Mouse (Mus musculus): ENCODE measurements around the gene Cpsf4. TPM values are rescaled to one million over a fixed set of nuclear protein-coding genes. Genes with fewer than 3 reads are reported as not detected.
"Not testable (repeated sequence)": the region's sequence is repeated elsewhere in the genome, so short reads cannot be mapped to it uniquely, and the experiment has no call there.

The Cpsf4 gene
- polyA plus RNA-seq, 1 experiment from 2014 or later: 27.7 TPM

DNA sequence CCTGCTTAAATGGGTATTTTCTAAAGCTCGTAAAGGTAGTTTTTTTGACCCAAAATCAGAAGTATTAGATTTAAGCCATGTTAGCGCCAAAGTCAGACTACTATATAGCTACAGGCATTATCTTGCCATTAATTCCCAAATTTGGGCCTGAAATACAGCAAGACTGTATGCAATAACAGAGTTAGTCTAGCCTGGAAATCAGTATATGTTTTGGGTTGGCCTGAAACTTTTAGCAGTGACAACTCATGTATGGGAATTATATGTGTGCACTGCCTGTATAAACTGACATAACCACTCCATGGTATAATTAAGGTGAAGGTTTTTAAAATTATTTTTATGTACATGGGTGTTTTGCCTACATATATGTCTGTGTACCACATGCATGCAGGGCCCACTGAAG is 24.9 kb downstream of the Cpsf4 start, which contains the start of gene Atp5j2:
Gene Atp5j2 (minus strand): TSS at position 101 of the 400 bp plus-strand sequence.
- DNase-seq (ENCODE audit: low spot score) (no peak), ATAC-seq (ENCODE audit: low FRiP score) (no peak)
- peak within 1 kb of the TSS; percentile 74 for H3K4me2 ChIP-seq (replicated peaks)
- H3K9me3 ChIP-seq (ENCODE audit: control insufficient read depth, low read length): no peaks in the 10 kb centered on the region
- peak within 1 kb of the TSS; percentile 82 for H3K4me3 ChIP-seq (replicated peaks; ENCODE audit: low read length)
- no peaks in the 10 kb centered on the region for H3K27me3 ChIP-seq (ENCODE audit: control insufficient read depth, insufficient read depth, low read length)
- peaks cover 18% of the 10 kb centered on the region for H3K4me1 ChIP-seq (replicated peaks; ENCODE audit: control insufficient read depth, insufficient read depth, low read length)
- 89% methylated on average over 2 of the region's 2 CpGs for WGBS
- peaks cover 47% of the 10 kb centered on the region for H3K36me3 ChIP-seq (replicated peaks; ENCODE audit: control insufficient read depth, insufficient read depth)
- peak within 1 kb of the TSS; percentile 93 for H3K9ac ChIP-seq
- H3K27ac ChIP-seq: peak within 1 kb of the TSS; percentile 88

DNA sequence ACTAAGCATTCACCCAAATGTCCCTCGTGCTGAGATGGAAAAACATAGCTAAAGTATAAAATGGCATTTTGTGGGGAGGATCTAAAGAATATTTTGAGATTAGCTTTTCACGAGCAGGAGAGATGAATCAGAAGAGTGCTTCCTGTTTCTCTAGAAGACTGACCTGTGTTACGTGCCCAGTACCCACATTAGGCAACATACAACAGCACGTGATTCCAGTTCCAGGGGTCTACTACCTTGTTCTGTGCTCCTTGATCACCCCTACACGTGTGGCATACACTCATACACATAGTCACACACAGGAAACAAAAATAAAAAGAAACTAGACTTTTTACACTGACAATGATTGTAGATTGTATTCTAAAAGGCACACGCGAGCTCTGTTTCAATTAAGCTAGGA is 33.4 kb downstream of the Cpsf4 start:
- Histone ChIP-seq H3K4me2 (replicated peaks) (peak overlapping the region; percentile 77), H3K36me3 (replicated peaks; ENCODE audit: control insufficient read depth, insufficient read depth) (peaks cover 19% of the 10 kb centered on the region), H3K4me1 (replicated peaks; ENCODE audit: control insufficient read depth, insufficient read depth, low read length) (peaks cover 17% of the 10 kb centered on the region), H3K27me3 (ENCODE audit: control insufficient read depth, insufficient read depth, low read length) (no peaks in the 10 kb centered on the region), H3K27ac (no peak overlapping the region), H3K9me3 (ENCODE audit: control insufficient read depth, low read length) (no peaks in the 10 kb centered on the region), H3K9ac (no peak overlapping the region), H3K4me3 (replicated peaks; ENCODE audit: low read length) (peak overlapping the region; percentile 48; the same call in 1 of the 2 replicates)
- ATAC-seq (ENCODE audit: low FRiP score) (no peak), DNase-seq (ENCODE audit: low spot score) (no peak)
- WGBS: 80% methylated on average over 7 of the region's 7 CpGs

DNA sequence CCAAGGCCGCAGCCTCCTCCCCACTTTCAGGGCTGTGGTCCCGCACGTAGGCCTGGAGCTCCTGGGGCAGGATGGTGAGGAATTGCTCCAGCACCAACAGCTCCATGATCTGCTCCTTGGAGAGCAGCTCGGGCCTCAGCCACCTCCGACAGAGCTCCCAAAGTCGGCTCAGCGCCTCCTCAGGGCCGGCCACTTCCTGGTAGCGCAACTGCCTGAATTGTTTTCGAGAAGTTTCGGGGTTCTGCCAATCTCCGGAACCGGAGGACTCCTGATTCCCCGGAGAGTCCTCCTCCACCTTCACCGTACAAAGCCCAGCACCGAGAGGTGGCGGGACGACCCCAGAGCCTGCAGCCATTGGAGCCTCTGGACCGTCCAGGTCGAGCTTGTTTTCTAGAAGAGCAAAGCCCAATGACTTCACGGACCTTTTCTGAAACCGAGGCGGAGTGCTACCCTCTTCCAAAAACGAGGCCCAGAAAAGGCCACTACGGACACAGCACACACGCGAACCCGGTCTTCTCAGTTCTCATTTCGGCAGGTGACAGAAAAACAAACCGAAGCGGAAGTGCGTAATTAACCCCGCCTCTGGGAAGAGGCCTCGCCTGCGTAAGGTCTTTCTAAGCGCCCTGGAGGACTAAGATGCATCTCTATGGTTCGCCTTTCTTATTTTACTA is 34.4 kb downstream of the Cpsf4 start, which contains the start of gene Zkscan14:
Gene Zkscan14 (minus strand): TSS at position 548 of the 671 bp plus-strand sequence.
- Histone ChIP-seq H3K4me2 (replicated peaks) (peak within 1 kb of the TSS; percentile 77), H3K9ac (peak within 1 kb of the TSS; percentile 72), H3K27ac (peak within 1 kb of the TSS; percentile 24; the same call in 1 of the 2 replicates), H3K36me3 (replicated peaks; ENCODE audit: control insufficient read depth, insufficient read depth) (peaks cover 9% of the 10 kb centered on the region), H3K4me1 (replicated peaks; ENCODE audit: control insufficient read depth, insufficient read depth, low read length) (peaks cover 24% of the 10 kb centered on the region), H3K27me3 (ENCODE audit: control insufficient read depth, insufficient read depth, low read length) (no peaks in the 10 kb centered on the region), H3K9me3 (ENCODE audit: control insufficient read depth, low read length) (no peaks in the 10 kb centered on the region), H3K4me3 (replicated peaks; ENCODE audit: low read length) (peak within 1 kb of the TSS; percentile 48)
- 2% methylated on average over 37 of the region's 37 CpGs for WGBS
- peak; percentile 88 for DNase-seq (ENCODE audit: low spot score)
- ATAC-seq (ENCODE audit: low FRiP score): peak; percentile 15; the same call in 1 of the 2 replicates

DNA sequence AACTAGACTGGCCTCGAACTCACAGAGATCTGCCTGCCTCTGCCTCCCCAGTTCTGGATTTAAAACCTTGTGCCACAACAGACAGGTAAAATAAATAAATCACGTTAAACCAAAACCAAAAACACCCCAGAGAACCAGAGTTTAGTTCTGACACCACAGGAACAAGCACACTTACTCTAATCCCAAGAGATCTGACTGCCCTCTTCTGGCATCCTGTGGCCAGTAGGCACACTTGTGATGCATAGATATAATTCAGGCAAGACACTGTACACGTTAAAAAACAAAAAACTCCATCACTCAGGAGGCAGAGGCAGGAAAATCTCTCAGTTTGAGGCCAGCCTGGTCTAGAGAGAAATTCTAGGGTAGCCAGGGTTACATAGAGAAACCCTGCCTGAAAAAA is 35.4 kb downstream of the Cpsf4 start:
- H3K27me3 ChIP-seq (ENCODE audit: control insufficient read depth, insufficient read depth, low read length): no peaks in the 10 kb centered on the region
- WGBS: 50% methylated on average over 3 of the region's 3 CpGs
- H3K4me2 ChIP-seq (replicated peaks): no peak overlapping the region
- no peak for DNase-seq (ENCODE audit: low spot score)
- H3K9me3 ChIP-seq (ENCODE audit: control insufficient read depth, low read length): no peaks in the 10 kb centered on the region
- no peak for ATAC-seq (ENCODE audit: low FRiP score)
- H3K4me1 ChIP-seq (replicated peaks; ENCODE audit: control insufficient read depth, insufficient read depth, low read length): peaks cover 24% of the 10 kb centered on the region
- H3K27ac ChIP-seq: no peak overlapping the region
- H3K4me3 ChIP-seq (replicated peaks; ENCODE audit: low read length): no peak overlapping the region
- no peak overlapping the region for H3K9ac ChIP-seq
- H3K36me3 ChIP-seq (replicated peaks; ENCODE audit: control insufficient read depth, insufficient read depth): peaks cover 3% of the 10 kb centered on the region

DNA sequence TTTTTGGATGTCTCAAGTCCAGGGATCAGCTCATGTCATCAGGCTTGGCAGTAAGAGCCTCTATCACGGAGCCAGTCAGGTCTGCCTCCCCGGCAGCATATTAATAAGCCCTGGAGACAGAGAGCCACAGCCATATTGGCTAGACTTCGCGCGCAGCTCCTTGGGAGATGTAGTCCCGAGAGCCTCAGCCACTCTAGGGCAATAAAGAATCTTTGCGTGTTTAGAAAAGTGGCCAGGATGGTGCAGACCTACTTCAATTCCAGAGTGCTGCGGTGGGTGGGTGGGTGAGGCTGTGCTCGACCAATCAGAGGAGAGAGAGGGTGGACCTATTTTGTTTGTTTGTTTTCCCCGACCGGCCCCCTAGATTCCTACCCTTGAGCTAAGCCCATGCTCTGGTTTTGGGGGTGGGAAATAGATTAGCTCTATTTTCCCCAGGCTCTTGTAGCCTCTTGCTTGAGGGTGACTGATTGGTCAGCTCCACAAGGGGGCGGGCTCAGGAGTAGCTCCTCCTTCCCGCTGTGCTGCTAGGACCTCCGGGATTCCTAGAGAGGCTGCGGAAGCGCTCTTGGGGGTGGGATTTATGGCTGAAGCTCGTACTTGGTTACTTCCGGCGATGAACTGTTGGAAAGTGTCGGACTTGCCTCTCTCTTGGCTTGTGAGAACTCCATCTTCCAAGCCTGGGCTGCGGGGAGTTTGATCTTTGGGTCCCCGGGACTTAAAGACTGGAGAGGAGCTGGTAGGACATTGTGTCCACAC is 37.1 kb downstream of the Cpsf4 start, which contains the start of gene Zkscan5:
Gene Zkscan5 (plus strand): TSS at position 627 of the 756 bp plus-strand sequence.
- Histone ChIP-seq H3K9ac (peak within 1 kb of the TSS; percentile 58), H3K27me3 (ENCODE audit: control insufficient read depth, insufficient read depth, low read length) (no peaks in the 10 kb centered on the region), H3K27ac (peak within 1 kb of the TSS; percentile 71), H3K9me3 (ENCODE audit: control insufficient read depth, low read length) (no peaks in the 10 kb centered on the region), H3K4me1 (replicated peaks; ENCODE audit: control insufficient read depth, insufficient read depth, low read length) (peaks cover 24% of the 10 kb centered on the region), H3K36me3 (replicated peaks; ENCODE audit: control insufficient read depth, insufficient read depth) (peaks cover 4% of the 10 kb centered on the region), H3K4me3 (replicated peaks; ENCODE audit: low read length) (peak within 1 kb of the TSS; percentile 51), H3K4me2 (replicated peaks) (peak within 1 kb of the TSS; percentile 66)
- ATAC-seq (ENCODE audit: low FRiP score) (peak; percentile 94), DNase-seq (ENCODE audit: low spot score) (peak; percentile 97)
- under 1% methylated on average over 22 of the region's 22 CpGs for WGBS

DNA sequence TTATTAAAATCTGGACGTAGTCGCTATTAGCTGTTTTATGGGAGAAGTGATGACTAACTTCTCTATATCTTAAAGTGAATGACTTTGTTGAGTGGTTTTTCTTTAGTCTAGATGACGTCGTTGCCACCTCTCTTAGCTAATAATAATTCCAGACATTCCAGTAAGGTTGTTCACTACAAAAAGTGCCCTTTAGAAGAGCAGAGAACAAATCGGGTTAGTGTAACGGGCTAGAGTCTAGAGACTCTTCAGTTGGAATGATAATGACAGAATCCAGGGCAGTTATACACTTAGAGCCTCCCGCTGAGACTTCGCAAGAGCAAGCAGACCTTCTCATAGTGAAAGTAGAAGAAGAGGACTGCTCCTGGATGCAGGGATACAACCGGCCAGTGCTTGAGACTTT is 38.0 kb downstream of the Cpsf4 start:
- Histone ChIP-seq H3K4me3 (replicated peaks; ENCODE audit: low read length) (peak overlapping the region; percentile 51), H3K4me1 (replicated peaks; ENCODE audit: control insufficient read depth, insufficient read depth, low read length) (peaks cover 24% of the 10 kb centered on the region), H3K36me3 (replicated peaks; ENCODE audit: control insufficient read depth, insufficient read depth) (peaks cover 13% of the 10 kb centered on the region), H3K9ac (peak overlapping the region; percentile 58), H3K9me3 (ENCODE audit: control insufficient read depth, low read length) (no peaks in the 10 kb centered on the region), H3K27me3 (ENCODE audit: control insufficient read depth, insufficient read depth, low read length) (no peaks in the 10 kb centered on the region), H3K4me2 (replicated peaks) (peak overlapping the region; percentile 66), H3K27ac (no peak overlapping the region)
- DNase-seq (ENCODE audit: low spot score): no peak
- no peak for ATAC-seq (ENCODE audit: low FRiP score)
- WGBS: 24% methylated on average over 9 of the region's 9 CpGs

DNA sequence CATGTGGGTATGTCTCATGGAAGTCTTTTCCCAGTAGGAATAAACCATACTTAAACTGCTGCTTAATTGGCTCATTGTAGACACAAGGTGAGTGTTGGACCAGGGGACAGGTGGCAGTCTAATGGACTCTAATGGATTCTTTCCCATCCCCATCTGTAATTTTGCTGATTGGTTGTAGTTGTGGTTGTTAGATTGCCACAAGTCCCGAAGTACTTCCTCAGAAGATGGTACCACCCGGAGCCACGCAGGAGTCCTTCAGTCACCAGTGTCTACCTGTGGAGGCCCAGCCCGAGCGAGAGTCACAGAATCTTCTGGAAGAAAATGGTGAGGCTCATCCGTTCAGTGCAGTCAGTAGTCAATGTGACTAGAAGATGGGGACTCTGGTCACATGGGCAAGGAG is 40.4 kb downstream of the Cpsf4 start:
- Histone ChIP-seq H3K27me3 (ENCODE audit: control insufficient read depth, insufficient read depth, low read length) (no peaks in the 10 kb centered on the region), H3K4me1 (replicated peaks; ENCODE audit: control insufficient read depth, insufficient read depth, low read length) (peaks cover 12% of the 10 kb centered on the region), H3K36me3 (replicated peaks; ENCODE audit: control insufficient read depth, insufficient read depth) (peaks cover 37% of the 10 kb centered on the region), H3K9me3 (ENCODE audit: control insufficient read depth, low read length) (no peaks in the 10 kb centered on the region), H3K4me2 (replicated peaks) (no peak overlapping the region), H3K9ac (no peak overlapping the region), H3K27ac (no peak overlapping the region), H3K4me3 (replicated peaks; ENCODE audit: low read length) (no peak overlapping the region)
- 96% methylated on average over 6 of the region's 6 CpGs for WGBS
- ATAC-seq (ENCODE audit: low FRiP score) (no peak), DNase-seq (ENCODE audit: low spot score) (no peak)

DNA sequence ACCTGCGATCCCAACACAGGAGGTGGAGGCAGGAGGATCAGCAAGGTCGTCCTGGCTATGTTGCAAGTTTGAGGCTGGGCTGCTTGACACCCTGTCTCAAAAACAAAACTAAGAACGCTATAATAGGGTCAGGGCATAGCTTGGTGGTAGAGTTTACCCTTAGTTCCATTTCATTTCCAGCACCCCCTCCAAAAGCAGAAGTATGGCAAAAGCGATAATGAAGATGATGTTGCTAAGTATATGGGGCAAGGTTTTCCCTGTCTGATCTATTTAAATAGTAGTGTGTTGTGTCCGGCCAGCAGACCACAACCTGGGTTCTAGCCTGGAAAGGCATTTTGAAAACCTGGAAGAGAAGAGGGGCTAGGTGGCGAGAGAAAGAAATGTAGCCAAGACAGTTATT is 40.9 kb downstream of the Cpsf4 start:
- no peak overlapping the region for H3K4me3 ChIP-seq (replicated peaks; ENCODE audit: low read length)
- H3K27ac ChIP-seq: no peak overlapping the region
- no peak overlapping the region for H3K9ac ChIP-seq
- peaks cover 42% of the 10 kb centered on the region for H3K36me3 ChIP-seq (replicated peaks; ENCODE audit: control insufficient read depth, insufficient read depth)
- H3K4me2 ChIP-seq (replicated peaks): no peak overlapping the region
- no peaks in the 10 kb centered on the region for H3K27me3 ChIP-seq (ENCODE audit: control insufficient read depth, insufficient read depth, low read length)
- ATAC-seq (ENCODE audit: low FRiP score) (no peak), DNase-seq (ENCODE audit: low spot score) (no peak)
- H3K9me3 ChIP-seq (ENCODE audit: control insufficient read depth, low read length): no peaks in the 10 kb centered on the region
- 90% methylated on average over 5 of the region's 6 CpGs for WGBS
- H3K4me1 ChIP-seq (replicated peaks; ENCODE audit: control insufficient read depth, insufficient read depth, low read length): peaks cover 12% of the 10 kb centered on the region

DNA sequence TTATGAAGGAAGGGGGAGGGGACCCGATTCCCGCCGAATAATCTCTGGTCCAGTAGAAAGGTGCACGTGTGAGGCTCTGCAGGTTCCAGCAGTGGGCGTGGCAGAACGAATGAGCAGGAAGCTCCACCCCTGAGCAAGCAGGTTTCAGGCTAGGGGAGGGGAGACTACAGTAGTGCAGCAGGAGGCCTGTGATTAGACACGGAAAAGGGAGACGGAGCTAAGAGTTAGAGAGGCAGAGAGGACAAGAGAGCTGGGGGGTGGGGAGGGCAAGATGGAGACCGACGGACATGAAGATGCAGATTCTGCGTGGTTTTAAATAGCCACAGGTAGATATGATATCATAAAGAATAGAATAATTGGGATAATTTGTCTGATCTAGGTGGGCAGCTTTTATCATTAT is 41.4 kb downstream of the Cpsf4 start:
- H3K4me2 ChIP-seq (replicated peaks); DNase-seq (ENCODE audit: low spot score); H3K4me3 ChIP-seq (replicated peaks; ENCODE audit: low read length); H3K27ac ChIP-seq; ATAC-seq (ENCODE audit: low FRiP score); H3K9ac ChIP-seq; H3K9me3 ChIP-seq (ENCODE audit: control insufficient read depth, low read length); H3K27me3 ChIP-seq (ENCODE audit: control insufficient read depth, insufficient read depth, low read length): not testable (repeated sequence)
- Histone ChIP-seq H3K4me1 (replicated peaks; ENCODE audit: control insufficient read depth, insufficient read depth, low read length) (peaks cover 12% of the 10 kb centered on the region), H3K36me3 (replicated peaks; ENCODE audit: control insufficient read depth, insufficient read depth) (peaks cover 46% of the 10 kb centered on the region)
- WGBS: 58% methylated on average over 10 of the region's 11 CpGs
